ENCODE assay signal across 8 mouse cellular contexts in the genomic region with DNA sequence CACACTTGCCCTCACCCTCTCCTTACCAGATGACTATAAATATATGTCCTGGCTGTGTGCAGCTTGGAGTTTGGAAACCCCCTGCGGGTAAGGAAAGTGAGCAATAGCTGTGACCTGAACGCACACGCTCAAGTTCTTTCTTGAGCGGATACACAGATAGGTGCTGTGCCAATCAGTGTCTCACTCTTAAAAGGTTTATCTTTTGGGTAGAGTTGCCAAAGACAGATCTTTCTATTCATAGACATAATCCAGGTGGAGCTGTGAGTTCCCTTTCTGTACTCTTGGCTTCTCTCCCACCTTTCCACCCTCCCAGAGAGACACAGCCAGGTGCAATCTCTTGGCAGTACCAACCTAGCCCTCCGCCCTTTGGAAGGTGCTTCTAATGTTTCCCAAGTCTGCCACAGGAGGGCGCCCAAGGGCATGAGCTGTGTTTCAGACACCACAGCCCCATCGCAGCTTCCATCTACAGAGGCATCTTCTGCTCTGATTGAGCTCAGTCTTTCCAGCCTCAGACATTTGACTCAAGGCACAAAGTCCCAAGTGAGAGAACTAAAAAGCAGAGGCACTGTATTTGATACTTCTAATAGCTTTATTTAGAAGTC. TPM values are rescaled to one million over a fixed set of nuclear protein-coding genes. Genes with fewer than 3 reads are reported as not detected.
DNase-seq lines count a peak whose midpoint lies in the region; ATAC-seq and TF ChIP-seq lines count a peak whose summit lies in the region.

No protein-coding gene starts in this region.

- no peak for TF ChIP-seq POLR2A in small intestine, adult 2 months (IDR thresholded peaks at IDR 0.05; ENCODE audit: low read depth, low read length)

- no peak overlapping the region for H3K4me2 ChIP-seq in hindbrain, embryonic 16.5 days (ENCODE audit: low read length)
- no peak overlapping the region for H3K4me2 ChIP-seq in midbrain, embryonic 11.5 days

- peaks cover 21% of the 10 kb centered on the region for H3K27me3 ChIP-seq in Patski
- no peaks in the 10 kb centered on the region; the same call in 1 of the 2 replicates for H3K27me3 ChIP-seq in hindbrain, embryonic 16.5 days (replicated peaks; ENCODE audit: control insufficient read depth, insufficient read depth, low read length)
- no peaks in the 10 kb centered on the region for H3K27me3 ChIP-seq in midbrain, embryonic 11.5 days (ENCODE audit: control insufficient read depth, insufficient read depth, low read length)
- H3K27me3 ChIP-seq in small intestine, adult 2 months (ENCODE audit: control insufficient read depth, insufficient read depth, low read length), result no peaks in the 10 kb centered on the region

- DNase-seq in Patski (ENCODE audit: low read depth, low spot score), result peak; percentile 3
- DNase-seq in cerebellum, adult 9-10 months, result peak; percentile 73
- peak; percentile 26 to 83 for DNase-seq in frontal cortex, postnatal 10 days (ENCODE audit: low spot score in 2 of 2)
- DNase-seq in left cerebral cortex, adult 11 months (ENCODE audit: low spot score), result peak; percentile 26
- peak; percentile 95 for DNase-seq in midbrain, embryonic 11.5 days (ENCODE audit: low spot score, missing footprints)

- no peaks in the 10 kb centered on the region for H3K4me1 ChIP-seq in hindbrain, embryonic 16.5 days (ENCODE audit: control insufficient read depth, insufficient read depth, low read depth, low read length)
- no peaks in the 10 kb centered on the region for H3K4me1 ChIP-seq in midbrain, embryonic 11.5 days (ENCODE audit: control insufficient read depth, insufficient read depth, low read length)
- peaks cover 16% of the 10 kb centered on the region; the same call in 1 of the 2 replicates for H3K4me1 ChIP-seq in small intestine, adult 2 months (ENCODE audit: control insufficient read depth, insufficient read depth, insufficient read length, low read length)

- CTCF ChIA-PET in Patski (lab: Charles Lee), result interaction anchor here (0.7 to 2.9 kb wide), 16 partner anchors 10 to 629 kb away, joined by 3 to 24 read pairs (median 4); no protein-coding TSS in a partner anchor

- POLR2A ChIA-PET in Patski (lab: Charles Lee), result interaction anchor here (1.7 kb wide), 1 partner anchor 230 kb away, joined by 6 read pairs; no protein-coding TSS in a partner anchor

- H3K4me3 ChIP-seq in hindbrain, embryonic 16.5 days (ENCODE audit: low read length), result no peak overlapping the region
- H3K4me3 ChIP-seq in midbrain, embryonic 11.5 days (ENCODE audit: low read depth, low read length), result no peak overlapping the region
- no peak overlapping the region for H3K4me3 ChIP-seq in small intestine, adult 2 months (ENCODE audit: low read depth, low read length)

- in situ Hi-C loops in Patski (cut with MboI; ENCODE audit: low pct_unique_long_range_greater_than_20kb), result loop anchor here (5.0 kb wide), 1 partner anchor 229 kb away; no protein-coding TSS in a partner anchor

- TF ChIP-seq CTCF in Patski (IDR thresholded peaks at IDR 0.05), result peak; percentile 90
- TF ChIP-seq CTCF in small intestine, adult 2 months (IDR thresholded peaks at IDR 0.05; ENCODE audit: extremely low read depth, insufficient read length, insufficient replicate concordance, low read depth, low read length), result peak; percentile 87; the same call in 1 of the 2 replicates

- WGBS in hindbrain, embryonic 16.5 days, result 45% methylated on average over 7 of the region's 7 CpGs
- WGBS in midbrain, embryonic 11.5 days, result 50% methylated on average over 7 of the region's 7 CpGs
- WGBS in small intestine, adult 2 months, result 18% methylated on average over 7 of the region's 7 CpGs

- H3K36me3 ChIP-seq in hindbrain, embryonic 16.5 days (ENCODE audit: control insufficient read depth, insufficient read depth, low read length), result no peaks in the 10 kb centered on the region
- H3K36me3 ChIP-seq in midbrain, embryonic 11.5 days (ENCODE audit: control insufficient read depth, insufficient read depth, low read length), result no peaks in the 10 kb centered on the region
- no peaks in the 10 kb centered on the region for H3K36me3 ChIP-seq in small intestine, adult 2 months (ENCODE audit: control insufficient read depth, insufficient read depth, low read length)

- no peak overlapping the region for H3K9ac ChIP-seq in hindbrain, embryonic 16.5 days (ENCODE audit: low read depth, low read length)
- H3K9ac ChIP-seq in midbrain, embryonic 11.5 days (ENCODE audit: low read length), result no peak overlapping the region

- no peaks in the 10 kb centered on the region for H3K9me3 ChIP-seq in hindbrain, embryonic 16.5 days (ENCODE audit: control insufficient read depth, low read length)
- H3K9me3 ChIP-seq in midbrain, embryonic 11.5 days (ENCODE audit: control insufficient read depth, low read length), result no peaks in the 10 kb centered on the region

- H3K27ac ChIP-seq in hindbrain, embryonic 16.5 days (ENCODE audit: low read depth, low read length), result no peak overlapping the region
- H3K27ac ChIP-seq in midbrain, embryonic 11.5 days (ENCODE audit: low read depth, low read length), result no peak overlapping the region
- peak overlapping the region; percentile 36; the same call in 1 of the 2 replicates for H3K27ac ChIP-seq in small intestine, adult 2 months (ENCODE audit: insufficient read depth, low read depth, low read length)

- peak; percentile 82 for ATAC-seq in Patski
- peak; percentile 92 for ATAC-seq in hindbrain, embryonic 16.5 days
- ATAC-seq in midbrain, embryonic 11.5 days (ENCODE audit: low FRiP score), result peak; percentile 75
- no peak for ATAC-seq in inflammation-experienced regulatory T-cells, adult 6 months

RNA-seq across cellular contexts. Expression of a gene that starts 8.8 kb away (rescaled TPM):
- polyA plus RNA-seq in Patski (2021), result 0.08 TPM
- polyA plus RNA-seq in hindbrain, embryonic 16.5 days (2015; fragmentation: Nextera tagmentation; extraction: Ambion mirVana), result 6.8 and 7.8 TPM in 2 replicates
- polyA plus RNA-seq in midbrain, embryonic 11.5 days (2014; fragmentation: Nextera tagmentation; extraction: Ambion mirVana), result 7.0 and 11.1 TPM in 2 replicates
- 43.5 and 45.2 TPM in 2 replicates for polyA plus RNA-seq in small intestine, adult 2 months (2012; rRNA removed)
- polyA plus RNA-seq in inflammation-experienced regulatory T-cells, adult 6 months (2017; shearing (Covaris generic)), result under 1 TPM in 2 of 3 experiments, not detected in 1; 0.24 to 0.42 TPM

Comparison
In these comparisons a context has a peak if more than half of its experiments do, and no peak if none do; other contexts are left out.
1. DNase-seq: peak in every context shown above with its lines; median percentile 95 in midbrain, embryonic 11.5 days; 73 in cerebellum, adult 9-10 months; 54 in frontal cortex, postnatal 10 days; 26 in left cerebral cortex, adult 11 months; 3 in Patski.